Mouse (Mus musculus) layer of hippocampus, postnatal 10 days (tissue): ENCODE data around the gene Immp1l. TPM values are rescaled to one million over a fixed set of nuclear protein-coding genes. Genes with fewer than 3 reads are reported as not detected.

Experiments
- DNase-seq, 2 experiments: peaks; one replicate each; pipeline ENCODE4 v3.0.0; 2021; ENCODE audit warnings: low spot score in 2 of 2
- microRNA-seq, 2 experiments: library from miRNA; unstranded; fragments of <30 nt; microRNA quantifications; one replicate each; pipeline ENCODE4 v1.2.0; 2021
- total RNA-seq, 2 experiments: library from RNA; stranded (reverse); gene quantifications; 2 replicates each; pipeline ENCODE4 v1.2.3; 2021

Gene Immp1l
- total RNA-seq, 2 experiments from 2014 or later = 32.7 to 35.5 TPM

- DNase-seq = no peak
Measured at GRCm38 (mm10) chr2:106008415-106008814, 104.0 kb downstream of the Immp1l start.

Small RNAs within 50 kb of the gene (microRNA-seq; reads per million reads assigned to microRNA genes)
- 0 reads per million in 2 experiments for gene Gm22002

Other genes with a start within 250 kb of the Immp1l start
- 10 to 100 TPM; 11.8 to 13.5 TPM for gene Pax6, start 235.7 kb upstream of the Immp1l start, total RNA-seq
- gene Elp4, start 74 bp upstream of the Immp1l start, total RNA-seq = 10 to 100 TPM; 20.2 to 29.6 TPM
- gene Dnajc24, start 98.9 kb downstream of the Immp1l start, total RNA-seq = 10 to 100 TPM; 21.6 to 27.3 TPM